Mouse (Mus musculus): Measurements from ENCODE around the gene Plekha7. TPM values are rescaled to one million over a fixed set of nuclear protein-coding genes. Genes with fewer than 3 reads are reported as not detected.

The Plekha7 gene
- total RNA-seq, 2 experiments from 2014 or later, result 0.42 to 1.6 TPM

DNA sequence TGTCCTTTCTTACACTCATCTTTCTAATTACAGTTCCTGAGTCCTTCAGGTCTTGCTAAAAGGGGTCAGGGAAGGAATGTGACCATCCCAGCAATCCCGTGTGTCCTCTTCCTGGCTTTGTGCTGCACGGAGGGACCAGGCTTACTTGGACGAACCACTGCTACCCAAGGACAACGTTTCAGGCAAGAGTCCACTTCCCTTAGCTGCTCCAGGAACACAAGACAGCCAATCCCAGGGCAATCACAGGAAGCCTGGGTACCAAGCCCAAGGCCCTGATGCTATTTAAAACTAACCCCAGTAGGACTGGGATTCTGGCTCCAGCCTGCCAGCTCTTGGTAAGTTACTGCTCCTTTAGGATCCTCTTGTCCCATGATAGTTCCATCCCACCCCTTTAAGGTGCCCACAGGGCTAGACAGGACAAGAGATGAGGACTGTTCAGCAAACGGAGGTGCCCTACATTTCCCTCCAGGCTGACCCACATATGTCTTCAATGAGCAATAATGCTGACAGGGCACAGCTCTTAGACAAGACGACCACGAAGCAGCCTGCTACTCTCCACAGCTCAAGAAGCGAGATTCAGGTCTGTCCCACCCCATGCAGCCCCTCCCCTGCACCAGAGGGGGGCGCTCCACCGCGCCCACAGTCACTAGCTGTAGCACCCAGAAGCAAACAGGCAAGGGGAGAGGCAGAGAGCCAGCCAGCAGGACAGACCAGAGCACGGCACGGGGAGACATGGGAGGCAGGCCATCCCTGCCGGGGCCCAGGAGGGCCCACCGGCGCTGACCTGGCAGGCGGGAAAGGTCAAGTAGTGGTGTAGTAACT, 151.9 kb downstream of the Plekha7 start:
- no peak for ATAC-seq (replicated peaks; ENCODE audit: low FRiP score, low TSS enrichment, poor library complexity, severe bottlenecking)

DNA sequence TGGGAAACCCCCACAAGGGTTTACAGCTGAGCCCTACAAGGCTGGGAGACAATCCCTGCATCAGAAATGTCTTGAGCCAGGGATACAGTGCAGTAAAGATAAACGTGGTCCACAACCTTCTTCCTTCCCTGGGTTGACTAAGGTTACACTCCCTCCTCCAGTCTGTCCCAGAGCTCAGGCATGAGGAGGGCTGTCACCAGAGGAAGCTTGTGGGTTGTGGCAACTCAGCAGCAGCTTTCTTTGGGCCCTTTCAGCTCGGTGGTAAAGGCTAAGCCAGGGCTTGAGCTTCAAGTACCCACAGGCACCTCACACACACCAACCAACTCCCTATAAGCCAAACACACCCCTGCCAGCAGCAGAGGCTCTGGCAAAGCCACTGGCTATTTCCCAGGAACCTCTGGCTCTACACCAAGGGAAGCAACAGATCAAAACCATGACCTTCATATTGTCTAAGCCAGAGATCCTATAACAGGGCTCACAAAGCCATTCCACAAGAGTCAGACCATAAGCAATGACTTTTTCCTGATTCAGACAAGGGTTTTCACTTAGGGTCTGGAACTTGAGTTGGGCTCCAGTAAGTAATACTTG, 154.3 kb downstream of the Plekha7 start:
- no peak for ATAC-seq (replicated peaks; ENCODE audit: low FRiP score, low TSS enrichment, poor library complexity, severe bottlenecking)

DNA sequence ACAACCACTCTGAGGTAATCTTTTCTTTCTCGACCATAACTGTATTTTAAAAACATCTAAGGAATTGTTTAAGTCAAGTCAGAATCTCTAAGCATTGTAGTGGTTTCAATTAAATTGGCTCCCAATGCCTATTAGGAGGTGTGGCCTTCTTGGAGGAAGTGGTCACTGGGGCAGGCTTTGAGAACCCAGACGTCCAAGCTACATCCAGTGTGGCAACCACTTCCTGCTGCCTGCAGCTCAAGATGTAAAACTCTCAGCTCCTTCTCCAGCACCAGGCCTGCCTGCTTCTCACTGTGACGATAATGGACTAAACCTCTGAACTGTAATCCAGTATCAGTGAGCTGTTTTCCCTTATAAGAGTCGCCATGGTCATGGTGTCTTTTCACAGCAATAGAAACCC, 158.6 kb downstream of the Plekha7 start:
- no peak for ATAC-seq (replicated peaks; ENCODE audit: low FRiP score, low TSS enrichment, poor library complexity, severe bottlenecking)

DNA sequence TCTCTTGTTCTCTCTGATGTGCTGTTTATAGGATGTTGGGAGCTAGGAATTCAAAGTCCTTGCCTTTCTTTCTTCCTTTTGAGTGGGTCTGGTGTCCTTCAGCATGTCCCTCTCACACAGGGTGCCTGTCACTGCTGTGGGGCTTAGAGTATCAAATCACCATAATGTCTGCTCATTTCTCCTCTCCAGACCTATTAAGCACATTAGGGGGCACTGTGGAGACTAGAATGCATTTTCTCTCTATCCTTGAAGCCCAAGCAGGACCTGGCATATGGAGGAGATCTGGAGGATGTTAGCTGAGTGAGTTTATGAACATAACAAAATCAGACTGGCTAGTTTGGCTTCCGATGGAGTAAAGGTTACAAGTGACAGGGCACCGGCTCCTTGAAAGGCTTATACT, 161.1 kb downstream of the Plekha7 start:
- no peak for ATAC-seq (replicated peaks; ENCODE audit: low FRiP score, low TSS enrichment, poor library complexity, severe bottlenecking)

DNA sequence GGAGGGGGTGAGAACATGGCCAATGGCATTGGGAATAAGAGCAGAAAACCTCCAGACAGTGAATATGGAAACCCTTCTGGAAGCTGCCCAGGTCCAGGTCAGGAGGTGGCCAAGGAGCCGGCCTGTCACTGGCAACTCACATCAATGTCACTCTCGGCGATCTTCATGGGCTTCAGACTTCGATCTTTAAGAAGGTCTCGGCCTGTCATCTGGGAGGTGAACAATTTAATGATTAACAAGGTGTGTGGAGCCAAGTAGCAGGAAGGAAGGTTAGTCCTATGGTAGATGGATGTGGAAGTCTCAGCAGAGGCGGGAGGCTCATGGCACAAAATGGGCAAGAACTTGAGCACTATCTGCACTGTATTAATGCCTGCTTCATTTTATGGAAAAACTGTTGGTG, 163.1 kb downstream of the Plekha7 start:
- no peak for ATAC-seq (replicated peaks; ENCODE audit: low FRiP score, low TSS enrichment, poor library complexity, severe bottlenecking)

DNA sequence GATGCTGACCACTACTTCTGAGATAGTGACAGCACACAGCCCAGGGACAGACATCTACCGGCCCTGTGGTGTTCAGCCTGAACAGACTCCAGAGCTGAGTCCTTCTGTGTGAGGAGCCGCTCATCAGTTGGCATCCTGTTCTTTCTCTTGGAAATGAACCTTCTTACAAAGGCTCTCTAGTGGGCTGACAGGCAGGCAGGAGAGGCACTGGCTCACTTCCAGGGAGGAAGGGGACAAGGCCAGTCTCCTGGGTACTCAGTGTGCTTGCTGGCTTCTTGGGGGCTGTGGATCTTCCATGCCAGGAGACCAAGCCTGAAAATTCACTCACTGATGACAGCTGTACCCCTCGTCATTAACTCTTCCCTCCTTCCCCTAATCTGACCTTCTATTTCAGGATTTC, 170.5 kb downstream of the Plekha7 start:
- no peak for ATAC-seq (replicated peaks; ENCODE audit: low FRiP score, low TSS enrichment, poor library complexity, severe bottlenecking)

DNA sequence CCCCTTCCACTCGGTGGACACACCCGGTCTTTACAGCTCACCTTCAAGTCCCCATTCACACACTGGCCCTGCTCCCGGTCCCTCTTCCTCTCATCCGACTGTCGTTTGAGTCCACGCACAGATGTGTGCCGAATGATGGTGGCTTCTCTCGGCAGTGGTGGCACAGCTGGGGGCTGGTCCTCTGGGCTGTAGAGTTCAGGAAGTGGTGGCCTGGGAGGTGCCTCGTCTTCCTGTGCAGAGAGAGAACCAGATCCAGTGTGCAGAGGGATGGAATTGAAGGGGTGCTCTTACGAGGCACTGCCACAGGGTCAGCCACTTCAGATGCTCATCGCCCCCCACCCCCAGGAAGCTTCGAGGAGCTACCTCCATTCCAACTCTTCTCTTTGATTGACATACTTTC, 171.0 kb downstream of the Plekha7 start:
- no peak for ATAC-seq (replicated peaks; ENCODE audit: low FRiP score, low TSS enrichment, poor library complexity, severe bottlenecking)

DNA sequence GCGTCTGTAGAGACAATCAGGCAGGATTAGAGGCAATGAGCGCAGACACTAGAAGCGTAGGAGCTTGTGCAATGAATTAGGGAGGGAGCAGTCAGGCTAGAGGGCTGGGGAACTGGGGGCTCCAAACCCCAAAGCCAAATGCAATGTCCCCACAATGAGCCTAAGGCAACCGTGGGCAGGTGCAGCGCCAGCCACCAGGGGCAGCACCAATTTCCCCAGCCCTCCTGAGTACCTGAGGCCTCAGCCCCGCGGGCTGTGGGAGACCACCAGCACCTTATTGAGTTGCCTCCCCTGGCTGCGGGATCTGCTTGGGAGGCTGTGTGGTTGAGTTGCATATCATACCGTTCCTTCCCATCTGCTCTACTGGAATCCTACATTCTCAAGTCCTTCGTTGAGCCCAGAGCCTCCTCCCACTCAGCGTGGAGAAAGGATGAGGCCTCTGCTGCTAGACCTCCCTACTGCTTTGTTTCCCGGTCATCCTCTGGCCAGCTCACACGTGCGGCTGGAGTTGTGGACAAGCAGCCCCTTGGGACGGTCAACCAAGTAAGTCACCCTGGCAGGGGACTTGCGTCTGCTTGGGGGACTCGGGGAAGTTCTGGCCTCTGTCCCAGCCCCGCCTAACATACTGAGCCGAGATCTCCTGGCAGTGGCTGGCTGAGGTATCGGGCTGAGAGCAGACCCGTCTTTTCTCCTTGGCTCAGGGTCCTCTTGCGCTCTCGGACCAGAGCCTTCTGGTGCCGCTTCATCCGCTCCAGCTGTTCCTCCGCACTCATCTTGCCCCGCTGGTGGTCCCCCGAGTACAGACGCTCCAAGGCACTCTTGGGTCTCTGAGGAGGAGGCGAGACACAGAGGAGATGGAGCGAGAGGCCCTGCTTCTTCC, 173.5 kb downstream of the Plekha7 start:
- 0 out of 2 replicates have a peak, but pooled peaks have one; percentile 28 for ATAC-seq (replicated peaks; ENCODE audit: low FRiP score, low TSS enrichment, poor library complexity, severe bottlenecking)

DNA sequence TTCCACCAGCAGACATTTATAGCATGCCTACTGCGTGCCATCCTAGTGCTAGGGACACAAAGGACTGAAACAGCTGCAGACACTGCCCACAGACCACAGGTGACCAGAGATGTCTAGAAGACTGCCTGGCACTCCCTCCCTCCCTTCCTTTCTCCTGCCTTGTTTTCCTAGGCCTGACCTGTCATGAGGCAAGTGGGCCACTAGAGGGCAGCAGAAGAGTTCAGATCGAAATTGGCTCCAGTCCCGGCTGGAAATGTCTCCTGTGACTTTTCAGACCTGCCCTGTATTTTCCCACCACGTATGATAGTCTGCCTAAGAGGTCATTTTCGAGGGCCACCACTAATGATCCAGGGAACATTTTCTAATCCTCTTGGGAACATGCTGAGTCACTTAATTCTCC, 176.1 kb downstream of the Plekha7 start:
- peak; percentile 72 for ATAC-seq (replicated peaks; ENCODE audit: low FRiP score, low TSS enrichment, poor library complexity, severe bottlenecking)

DNA sequence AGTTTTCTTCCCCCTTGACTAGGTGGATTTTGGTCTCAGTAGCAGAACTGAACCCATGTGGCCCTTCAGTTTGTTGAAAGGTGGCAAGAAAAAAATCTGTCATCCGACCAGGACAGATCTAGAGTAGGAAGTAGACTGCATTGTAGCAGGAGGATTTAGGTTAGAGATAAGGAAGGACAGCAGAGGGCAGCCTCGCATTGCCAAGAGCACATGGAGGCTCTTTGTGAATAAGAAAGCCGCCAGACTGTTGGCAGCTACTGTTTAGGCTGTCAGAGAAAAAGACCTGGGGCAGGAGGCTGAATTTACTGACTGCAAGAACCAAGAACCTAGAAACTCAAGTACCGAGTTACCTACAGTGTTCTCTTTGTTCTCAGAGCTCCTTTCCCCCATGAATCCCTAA, 176.8 kb downstream of the Plekha7 start:
- ATAC-seq (replicated peaks; ENCODE audit: low FRiP score, low TSS enrichment, poor library complexity, severe bottlenecking), result peak; percentile 35; the same call in 1 of the 2 replicates

DNA sequence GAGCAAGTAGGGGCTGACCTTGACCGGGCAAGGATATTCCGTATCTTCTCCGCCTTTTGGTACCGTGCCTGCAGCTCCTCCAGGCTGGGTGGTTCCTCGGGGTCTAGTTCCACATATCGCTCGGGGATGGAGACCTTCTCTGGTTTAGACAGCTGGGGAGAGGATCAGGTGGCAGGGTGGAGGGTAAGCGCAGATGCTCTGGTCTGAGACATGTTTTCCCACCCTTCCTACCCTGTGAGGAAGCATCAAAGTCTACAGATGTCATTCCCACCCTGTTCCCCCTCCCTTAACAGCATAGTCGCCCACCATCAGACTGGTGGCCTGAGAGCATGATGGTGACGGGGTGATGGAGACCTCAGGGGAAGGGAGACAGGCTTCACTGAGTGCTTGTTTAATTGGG, 178.8 kb downstream of the Plekha7 start:
- ATAC-seq (replicated peaks; ENCODE audit: low FRiP score, low TSS enrichment, poor library complexity, severe bottlenecking), result no peak

DNA sequence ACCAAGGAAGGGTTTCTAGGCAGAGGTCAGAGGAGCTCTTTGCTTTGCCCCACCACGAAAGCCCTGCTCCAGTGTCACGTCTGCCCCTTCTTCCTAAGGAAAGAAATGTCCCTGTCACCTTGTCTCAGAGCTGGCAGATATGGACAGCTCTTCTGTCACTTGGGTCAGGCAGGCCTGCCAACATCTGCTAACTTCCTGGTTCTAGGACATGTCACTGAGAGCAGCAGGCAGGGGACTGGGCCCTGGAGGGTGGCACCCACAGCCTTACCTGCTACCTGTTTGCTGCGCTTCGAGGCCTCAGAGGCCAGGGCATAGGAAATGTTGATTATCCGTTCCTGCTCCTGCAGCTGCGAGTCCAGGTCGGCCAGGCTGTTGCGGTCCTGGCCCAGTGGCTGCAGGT, 179.9 kb downstream of the Plekha7 start:
- no peak for ATAC-seq (replicated peaks; ENCODE audit: low FRiP score, low TSS enrichment, poor library complexity, severe bottlenecking)

DNA sequence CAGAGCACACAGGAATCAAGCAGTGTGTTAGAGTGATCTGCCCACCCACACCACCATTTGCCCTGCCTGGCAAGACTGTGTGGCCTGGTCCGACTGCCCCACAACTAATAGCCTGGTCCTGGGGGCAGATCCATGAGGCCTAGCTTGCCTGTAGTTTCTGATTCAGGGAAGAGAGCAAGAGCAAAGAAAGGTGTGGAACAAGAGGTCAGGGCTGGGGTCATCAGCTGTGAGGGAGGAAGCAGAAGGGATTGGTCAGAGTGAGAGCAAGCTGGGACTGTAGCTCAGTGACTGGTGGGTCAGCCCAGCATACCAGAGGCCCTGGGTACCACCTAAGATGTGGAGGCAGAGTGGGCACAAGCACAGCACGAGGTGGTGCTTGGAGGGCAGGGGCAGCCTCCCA, 181.1 kb downstream of the Plekha7 start:
- no peak for ATAC-seq (replicated peaks; ENCODE audit: low FRiP score, low TSS enrichment, poor library complexity, severe bottlenecking)

DNA sequence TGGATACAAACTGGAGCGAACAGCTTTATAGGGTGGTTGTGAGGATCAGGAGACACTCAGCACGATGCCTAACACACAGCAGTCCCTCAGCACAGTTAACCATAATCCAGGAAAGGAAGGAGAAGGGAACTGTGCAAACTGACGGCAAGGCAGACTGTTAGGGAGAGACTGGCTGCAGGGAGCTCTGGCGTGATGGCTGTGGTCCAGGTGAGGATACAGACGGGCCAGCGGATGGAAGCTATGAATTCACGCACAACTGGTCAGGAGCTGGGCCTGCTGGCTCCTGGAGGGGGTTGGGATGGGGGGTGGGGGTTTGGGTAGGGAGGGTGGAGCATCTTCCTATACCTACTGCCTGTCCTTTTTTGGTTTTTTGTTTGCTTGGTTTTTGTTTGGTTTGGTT, 182.5 kb downstream of the Plekha7 start:
- ATAC-seq (replicated peaks; ENCODE audit: low FRiP score, low TSS enrichment, poor library complexity, severe bottlenecking), result no peak

DNA sequence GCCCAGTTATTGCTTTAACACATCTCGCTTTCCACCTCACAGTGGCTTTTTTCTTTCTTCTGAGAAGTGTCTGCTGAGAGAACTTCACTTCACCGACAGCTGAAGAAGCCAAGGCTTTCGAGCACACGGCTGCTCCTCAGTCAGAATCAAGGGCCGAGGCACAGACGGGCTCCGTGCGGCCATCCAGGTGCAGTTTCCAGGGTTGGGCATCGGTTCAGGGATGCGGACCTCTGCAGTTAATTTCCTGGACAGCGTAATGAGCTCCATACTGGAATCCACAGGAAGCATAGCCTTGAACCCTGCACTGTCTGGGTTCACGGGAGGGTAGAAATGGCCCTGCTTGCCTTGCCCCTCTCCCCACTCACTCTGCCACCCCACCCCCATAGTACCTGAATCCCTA, 184.1 kb downstream of the Plekha7 start:
- ATAC-seq (replicated peaks; ENCODE audit: low FRiP score, low TSS enrichment, poor library complexity, severe bottlenecking), result no peak

DNA sequence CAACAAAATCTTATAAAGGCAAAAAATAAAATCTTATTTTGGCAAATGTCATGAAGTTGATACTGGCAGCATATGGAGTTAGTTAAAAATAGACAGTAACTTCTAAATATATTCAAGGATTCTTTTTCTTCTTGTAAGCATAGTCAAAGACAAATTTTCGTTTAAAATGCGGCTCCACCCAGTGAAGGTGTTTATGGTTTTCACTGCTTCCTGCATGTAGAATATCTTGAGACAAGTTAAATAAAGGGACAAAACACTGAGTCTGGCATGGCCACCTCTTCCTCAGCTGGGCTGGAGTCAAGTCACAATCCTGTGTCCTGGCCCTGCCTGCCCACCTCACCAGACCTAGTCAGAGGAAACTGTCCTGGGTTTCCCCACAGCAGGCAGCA, 184.6 kb downstream of the Plekha7 start:
- ATAC-seq (replicated peaks; ENCODE audit: low FRiP score, low TSS enrichment, poor library complexity, severe bottlenecking), result no peak

DNA sequence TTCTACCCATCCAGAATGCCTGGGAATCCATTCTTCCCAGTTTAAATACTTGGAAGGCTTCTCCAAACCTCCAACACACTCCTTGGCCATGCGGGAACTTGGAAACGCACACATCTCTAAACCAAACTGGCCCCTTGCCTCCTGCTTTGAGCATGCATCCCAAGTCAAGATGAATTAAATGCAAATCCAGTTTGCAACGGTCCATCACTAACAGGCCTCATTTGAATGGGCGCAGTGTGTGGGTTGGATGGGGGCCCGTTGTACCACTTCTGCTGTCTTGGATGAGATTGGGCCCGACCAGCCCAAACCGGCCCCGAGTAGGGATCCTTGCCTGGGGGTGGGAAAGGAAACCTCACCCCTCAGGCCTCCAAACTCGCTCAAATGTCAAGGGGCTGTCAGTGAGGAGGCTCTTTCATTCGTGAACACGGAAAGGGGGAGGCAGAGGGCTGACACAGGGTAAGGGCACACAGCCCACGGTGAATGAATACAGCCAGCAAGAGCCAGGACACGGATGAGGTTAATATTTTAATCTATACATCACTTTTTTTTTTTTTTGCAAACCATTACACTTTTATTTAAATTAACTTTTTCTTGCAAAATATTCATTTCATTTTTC, 185.1 kb downstream of the Plekha7 start:
- no peak for ATAC-seq (replicated peaks; ENCODE audit: low FRiP score, low TSS enrichment, poor library complexity, severe bottlenecking)

DNA sequence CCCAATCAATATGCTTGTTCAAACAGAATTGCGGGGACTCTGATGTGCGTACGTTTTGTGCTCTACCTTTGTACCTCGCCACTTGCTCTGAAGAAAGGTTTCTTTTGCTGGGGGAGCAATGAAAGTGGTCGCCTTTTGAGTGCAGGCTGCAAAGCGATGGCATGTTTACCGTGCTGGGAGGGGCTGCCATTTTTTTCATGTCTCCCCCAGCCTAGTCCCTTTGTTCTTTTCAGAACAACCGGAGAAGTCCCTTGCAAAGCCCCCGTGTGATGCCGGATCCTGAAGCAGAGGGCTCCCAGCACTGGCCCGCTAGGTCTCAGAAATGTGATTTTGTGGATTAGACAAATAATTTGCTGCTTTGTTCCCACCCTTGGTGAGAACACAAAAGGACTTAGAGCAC, 187.0 kb downstream of the Plekha7 start:
- no peak for ATAC-seq (replicated peaks; ENCODE audit: low FRiP score, low TSS enrichment, poor library complexity, severe bottlenecking)

DNA sequence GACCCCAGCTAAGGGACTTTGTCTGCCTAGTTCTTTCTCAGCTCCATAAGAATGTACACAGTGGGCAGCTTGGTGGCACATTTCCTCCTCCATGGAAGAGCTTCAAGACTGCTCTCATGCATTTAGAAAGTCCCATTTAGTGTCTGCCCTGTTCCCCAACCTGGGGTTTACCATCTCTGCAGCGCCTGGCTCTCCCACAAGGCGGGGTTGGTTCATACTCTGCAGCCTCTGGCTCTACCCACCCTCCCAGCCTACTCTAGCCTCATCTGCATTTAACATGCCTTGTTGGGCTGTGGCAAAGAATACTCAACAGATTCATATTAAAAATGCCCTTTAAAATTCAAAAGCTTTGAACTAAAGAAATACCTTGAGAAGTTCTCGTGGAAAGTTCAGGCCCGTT, 187.4 kb downstream of the Plekha7 start:
- no peak for ATAC-seq (replicated peaks; ENCODE audit: low FRiP score, low TSS enrichment, poor library complexity, severe bottlenecking)

DNA sequence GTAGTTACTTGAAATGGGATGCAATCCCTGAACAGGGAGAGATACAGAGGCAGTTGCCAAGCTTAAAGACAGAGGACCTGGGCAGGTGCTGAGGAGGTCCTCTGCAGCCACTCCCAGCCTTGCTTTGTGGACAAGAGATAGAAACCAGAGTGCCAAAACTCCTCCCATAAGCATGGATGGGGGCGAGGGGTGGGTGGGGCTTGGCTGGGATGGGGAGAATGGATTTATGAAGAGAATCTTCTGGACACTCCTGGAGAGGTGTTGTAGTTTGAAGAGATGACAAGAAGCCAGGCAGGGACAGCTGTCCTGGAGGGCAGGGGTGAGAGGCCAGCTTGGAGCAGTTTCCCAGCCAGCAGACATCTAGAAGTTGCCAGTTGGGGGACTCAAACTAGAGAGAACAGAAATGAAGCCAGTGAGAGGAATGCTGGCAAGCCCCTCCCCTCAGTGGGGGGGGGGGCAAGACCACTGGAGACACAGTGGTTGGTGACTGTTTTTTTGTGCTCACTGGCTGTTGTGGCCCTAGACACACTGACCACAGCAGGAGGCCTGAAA, 188.8 kb downstream of the Plekha7 start:
- no peak for ATAC-seq (replicated peaks; ENCODE audit: low FRiP score, low TSS enrichment, poor library complexity, severe bottlenecking)

All from megakaryocyte-erythroid progenitor cell, adult 5-6 weeks (primary cell).